Mouse (Mus musculus): Measurements from ENCODE around the gene Xab2. TPM values are rescaled to one million over a fixed set of nuclear protein-coding genes. Genes with fewer than 3 reads are reported as not detected.

Xab2 gene
- total and polyA plus RNA-seq, 3 experiments: 49.9 to 60.7 (median 57.1) TPM

DNA sequence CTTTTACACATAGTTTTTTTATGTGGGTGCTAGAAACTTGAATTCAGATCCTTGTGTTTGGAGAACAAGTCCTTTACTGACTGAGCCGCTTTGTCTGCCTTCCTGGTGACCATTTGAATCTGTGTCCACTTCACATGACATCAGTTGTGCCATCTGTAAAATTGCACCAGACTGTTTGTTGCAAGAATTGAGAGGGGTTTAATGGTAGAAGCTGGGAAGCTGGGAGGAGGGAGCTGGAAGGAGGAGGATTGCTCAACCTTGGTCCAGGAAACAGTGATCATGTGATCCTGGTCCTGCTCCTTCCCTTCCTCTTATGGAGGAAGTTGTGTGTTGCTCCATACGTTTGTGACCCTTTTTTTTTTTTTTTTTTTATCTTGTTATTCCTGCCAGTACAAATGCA is 27.2 kb upstream of the Xab2 start:
- no peak for DNase-seq (ENCODE audit: extremely low read depth)
- Histone ChIP-seq H3K36me3 (replicated peaks in 1 of 2; ENCODE audit: control insufficient read depth in 1 of 2, insufficient read depth in 1 of 2, low read length in 1 of 2) (peaks cover 0 to under 1% of the 10 kb centered on the region in 2 experiments), H3K27me3 (replicated peaks) (no peaks in the 10 kb centered on the region), H3K4me3 (replicated peaks in 1 of 3; ENCODE audit: low read depth in 2 of 3, low read length in 2 of 3, poor library complexity in 1 of 3) (no peak overlapping the region), H3K9me3 (replicated peaks; ENCODE audit: low read length) (no peaks in the 10 kb centered on the region), H3K9ac (ENCODE audit: insufficient read depth, low read depth) (no peak overlapping the region), H3K4me2 (ENCODE audit: insufficient read depth, low read depth, poor library complexity, severe bottlenecking) (no peak overlapping the region), H3K79me2 (replicated peaks; ENCODE audit: control insufficient read depth, extremely low read depth, insufficient read depth, poor library complexity, severe bottlenecking) (no peaks in the 10 kb centered on the region), H3K4me1 (ENCODE audit: control insufficient read depth in 1 of 2, insufficient read depth in 2 of 2) (peaks cover 0 to 13% of the 10 kb centered on the region in 2 experiments; a peak in 2 of 4 replicates), H3K27ac (ENCODE audit: insufficient read depth, low read depth) (no peak overlapping the region)
- in situ Hi-C loops (cut with MboI; ENCODE audit: low pct_ligation_motif_present, low pct_unique_long_range_greater_than_20kb, low sequenced_read_pairs): no loop called here
- TF ChIP-seq BHLHE40 (IDR thresholded peaks at IDR 0.05; ENCODE audit: low read depth, low read length): no peak
- no peak for TF ChIP-seq USF1 (IDR thresholded peaks at IDR 0.05; ENCODE audit: low read depth, low read length)
- no peak for TF ChIP-seq POLR2AphosphoS2 (IDR thresholded peaks at IDR 0.05; ENCODE audit: low read depth, low read length)
- no peak for TF ChIP-seq MAFK (IDR thresholded peaks at IDR 0.05; ENCODE audit: insufficient replicate concordance, low read length)
- TF ChIP-seq KAT2A (IDR thresholded peaks at IDR 0.05; ENCODE audit: insufficient replicate concordance, low read length): no peak
- TF ChIP-seq JUN (IDR thresholded peaks at IDR 0.05; ENCODE audit: insufficient read depth, low read depth, low read length): no peak
- no peak for TF ChIP-seq JUND (conservative IDR thresholded peaks at IDR 0.05; ENCODE audit: low read depth, low read length)
- no peak for TF ChIP-seq IRF4 (IDR thresholded peaks at IDR 0.05; ENCODE audit: low read depth, low read length)
- TF ChIP-seq RAD21 (IDR thresholded peaks at IDR 0.05; ENCODE audit: low read depth, low read length): no peak
- no peak for TF ChIP-seq ZNF384 (IDR thresholded peaks at IDR 0.05; ENCODE audit: low read depth, low read length)
- no peak for TF ChIP-seq MYC (IDR thresholded peaks at IDR 0.05; ENCODE audit: low read depth, low read length)
- TF ChIP-seq ZMIZ1 (IDR thresholded peaks at IDR 0.05; ENCODE audit: low read depth, low read length): no peak
- no peak for TF ChIP-seq NELFE (IDR thresholded peaks at IDR 0.05; ENCODE audit: low read depth, low read length)
- no peak for TF ChIP-seq MXI1 (IDR thresholded peaks at IDR 0.05; ENCODE audit: low read depth, low read length)
- no peak for TF ChIP-seq ETS1 (conservative IDR thresholded peaks at IDR 0.05; ENCODE audit: low read depth, low read length)
- TF ChIP-seq CTCF (conservative IDR thresholded peaks at IDR 0.05 in 1 of 2, IDR thresholded peaks at IDR 0.05 in 1 of 2; ENCODE audit: low read depth in 2 of 2, low read length in 2 of 2): no peak
- TF ChIP-seq EP300 (IDR thresholded peaks at IDR 0.05; ENCODE audit: low read length): no peak
- TF ChIP-seq E2F4 (IDR thresholded peaks at IDR 0.05; ENCODE audit: insufficient replicate concordance, low read depth, low read length): no peak
- dilution Hi-C loops (cut with MboI; ENCODE audit: extremely low pct_ligation_motif_present, extremely low pct_unique_long_range_greater_than_20kb, low sequenced_read_pairs): no loop called here

- no peak overlapping the region for H3K27ac ChIP-seq (ENCODE audit: insufficient read depth, low read depth)
- no peaks in the 10 kb centered on the region for H3K9me3 ChIP-seq (replicated peaks; ENCODE audit: low read length)
- dilution Hi-C loops (cut with MboI; ENCODE audit: extremely low pct_ligation_motif_present, extremely low pct_unique_long_range_greater_than_20kb, low sequenced_read_pairs): no loop called here
- no peaks in the 10 kb centered on the region for H3K79me2 ChIP-seq (replicated peaks; ENCODE audit: control insufficient read depth, extremely low read depth, insufficient read depth, poor library complexity, severe bottlenecking)
- H3K4me1 ChIP-seq (ENCODE audit: control insufficient read depth in 1 of 2, insufficient read depth in 2 of 2): peaks cover 0 to 13% of the 10 kb centered on the region in 2 experiments; a peak in 2 of 4 replicates
- no peak overlapping the region for H3K9ac ChIP-seq (ENCODE audit: insufficient read depth, low read depth)
- no peak overlapping the region for H3K4me3 ChIP-seq (replicated peaks in 1 of 3; ENCODE audit: low read depth in 2 of 3, low read length in 2 of 3, poor library complexity in 1 of 3)
- DNase-seq (ENCODE audit: extremely low read depth): no peak
- H3K27me3 ChIP-seq (replicated peaks): no peaks in the 10 kb centered on the region
- TF ChIP-seq CTCF (conservative IDR thresholded peaks at IDR 0.05 in 1 of 2, IDR thresholded peaks at IDR 0.05 in 1 of 2; ENCODE audit: low read depth in 2 of 2, low read length in 2 of 2) (no peak), MAZ (IDR thresholded peaks at IDR 0.05; ENCODE audit: low read depth, low read length) (no peak), RCOR1 (conservative IDR thresholded peaks at IDR 0.05; ENCODE audit: low read depth, low read length) (no peak), MYC (IDR thresholded peaks at IDR 0.05; ENCODE audit: low read depth, low read length) (no peak), JUN (IDR thresholded peaks at IDR 0.05; ENCODE audit: insufficient read depth, low read depth, low read length) (no peak), PAX5 (IDR thresholded peaks at IDR 0.05; ENCODE audit: low read length) (no peak), ZMIZ1 (IDR thresholded peaks at IDR 0.05; ENCODE audit: low read depth, low read length) (no peak), NELFE (IDR thresholded peaks at IDR 0.05; ENCODE audit: low read depth, low read length) (no peak), MXI1 (IDR thresholded peaks at IDR 0.05; ENCODE audit: low read depth, low read length) (no peak), TCF12 (IDR thresholded peaks at IDR 0.05; ENCODE audit: low read depth, low read length) (no peak), TBP (conservative IDR thresholded peaks at IDR 0.05; ENCODE audit: low read depth, low read length) (no peak)
- in situ Hi-C loops (cut with MboI; ENCODE audit: low pct_ligation_motif_present, low pct_unique_long_range_greater_than_20kb, low sequenced_read_pairs): no loop called here
- H3K36me3 ChIP-seq (replicated peaks in 1 of 2; ENCODE audit: control insufficient read depth in 1 of 2, insufficient read depth in 1 of 2, low read length in 1 of 2): peaks cover 3 to 7% of the 10 kb centered on the region in 2 experiments
- no peak overlapping the region for H3K4me2 ChIP-seq (ENCODE audit: insufficient read depth, low read depth, poor library complexity, severe bottlenecking)
Measured at GRCm38 (mm10) chr8:3647561-3647960, 26.4 kb upstream of the Xab2 start.
